Mouse (Mus musculus) adrenal gland, postnatal 10 days (tissue): Measurements from ENCODE around the gene Treml4. TPM values are rescaled to one million over a fixed set of nuclear protein-coding genes. Genes with fewer than 3 reads are reported as not detected.
A peak's percentile ranks its signal among the peaks of the same experiment; 100 is the strongest.
"Not testable (repeated sequence)": the region's sequence is repeated elsewhere in the genome, so short reads cannot be mapped to it uniquely, and the experiment has no call there.

Source experiments
- DNase-seq: peaks from one replicate; pipeline ENCODE4 v3.0.0; 2021; ENCODE audit warnings: mixed read lengths
- total RNA-seq, 2 experiments: library from RNA; stranded (reverse); gene quantifications; 2 replicates each; pipeline ENCODE4 v1.2.3; 2021

Gene Treml4
- total RNA-seq, 2 experiments from 2014 or later, result 1.4 to 2.2 TPM

GRCm38 (mm10) chr17:48274885-48275284 lies 10.8 kb downstream of the Treml4 start:
- peak; percentile 86 for DNase-seq

GRCm38 (mm10) chr17:48275736-48276135 lies 11.6 kb downstream of the Treml4 start:
- no peak for DNase-seq

- DNase-seq, result no peak
Measured at GRCm38 (mm10) chr17:48278381-48278780, 14.3 kb downstream of the Treml4 start.

GRCm38 (mm10) chr17:48279002-48279401 lies 14.9 kb downstream of the Treml4 start:
- DNase-seq, result no peak

- DNase-seq, result no peak
Measured at GRCm38 (mm10) chr17:48280943-48281738, 17.0 kb downstream of the Treml4 start.

- DNase-seq, result peak; percentile 18
Measured at GRCm38 (mm10) chr17:48281739-48282085, 17.6 kb downstream of the Treml4 start.

GRCm38 (mm10) chr17:48286765-48287164 lies 22.7 kb downstream of the Treml4 start:
- DNase-seq, result no peak

- no peak for DNase-seq
Measured at GRCm38 (mm10) chr17:48287276-48287675, 23.2 kb downstream of the Treml4 start.

GRCm38 (mm10) chr17:48293500-48294194 lies 29.6 kb downstream of the Treml4 start:
- no peak for DNase-seq

GRCm38 (mm10) chr17:48299203-48299602 lies 35.1 kb downstream of the Treml4 start, which contains the start of gene Treml2:
Gene Treml2 (plus strand): TSS chr17:48299498.
- DNase-seq, result no peak

GRCm38 (mm10) chr17:48299756-48300155 lies 35.7 kb downstream of the Treml4 start:
- DNase-seq, result no peak

- DNase-seq, result no peak
Measured at GRCm38 (mm10) chr17:48300199-48300598, 36.1 kb downstream of the Treml4 start.

GRCm38 (mm10) chr17:48300861-48301260 lies 36.8 kb downstream of the Treml4 start:
- no peak for DNase-seq

- no peak for DNase-seq
Measured at GRCm38 (mm10) chr17:48301792-48302191, 37.7 kb downstream of the Treml4 start.

GRCm38 (mm10) chr17:48312124-48312523 lies 48.0 kb downstream of the Treml4 start:
- no peak for DNase-seq

GRCm38 (mm10) chr17:48315905-48316579 lies 51.9 kb downstream of the Treml4 start, which contains the start of gene B430306N03Rik:
Gene B430306N03Rik (plus strand): TSS chr17:48316141.
- not testable (repeated sequence) for DNase-seq

GRCm38 (mm10) chr17:48318686-48319085 lies 54.6 kb downstream of the Treml4 start:
- no peak for DNase-seq

GRCm38 (mm10) chr17:48321279-48321678 lies 57.2 kb downstream of the Treml4 start:
- no peak for DNase-seq

- DNase-seq, result no peak
Measured at GRCm38 (mm10) chr17:48323236-48323635, 59.1 kb downstream of the Treml4 start.

GRCm38 (mm10) chr17:48324258-48324657 lies 60.2 kb downstream of the Treml4 start:
- DNase-seq, result no peak
